In genomic region chr5:93245280-93245679, GRCm38 (mm10) we compare ENCODE assay signal across 19 mouse cellular contexts. TPM values are rescaled to one million over a fixed set of nuclear protein-coding genes. Genes with fewer than 3 reads are reported as not detected.
"Had no signal": no experiment of that assay in that cellular context is flagged by ENCODE, and none has a peak within 500 bp of the region (broad histone marks: within the 10 kb centered on the region; RNA-seq: fewer than 3 reads in every experiment).

No protein-coding gene starts in this region.

- H3K9ac ChIP-seq: lung, embryonic 14.5 days; midbrain, embryonic 12.5 days; neural tube, embryonic 12.5 days had no signal

- H3K4me2 ChIP-seq: lung, embryonic 14.5 days; midbrain, embryonic 12.5 days; neural tube, embryonic 12.5 days had no signal

- DNase-seq: lung, adult 18-20 months; lung, postnatal 10 days; lung, postnatal 4 days; midbrain, embryonic 14.5 days; retina, postnatal 1 day; right cerebral cortex, adult 18-20 months; right cerebral cortex, postnatal 25 days; right cerebral cortex, postnatal 4 days; spleen, adult 18-20 months; thymus, adult 18-20 months; thymus, postnatal 14 days; thymus, postnatal 36 days had no signal

- H3K36me3 ChIP-seq: midbrain, embryonic 10.5 days; midbrain, embryonic 12.5 days; neural tube, embryonic 12.5 days had no signal

- H3K27ac ChIP-seq: midbrain, embryonic 10.5 days; midbrain, embryonic 12.5 days; neural tube, embryonic 12.5 days had no signal

- ATAC-seq: midbrain, embryonic 16.5 days had no signal

- H3K4me1 ChIP-seq: midbrain, embryonic 10.5 days; midbrain, embryonic 12.5 days; neural tube, embryonic 12.5 days had no signal

- H3K27me3 ChIP-seq: midbrain, embryonic 12.5 days; neural tube, embryonic 12.5 days had no signal

- H3K9me3 ChIP-seq: midbrain, embryonic 10.5 days; midbrain, embryonic 12.5 days; neural tube, embryonic 12.5 days had no signal

- H3K4me3 ChIP-seq: midbrain, embryonic 10.5 days; midbrain, embryonic 12.5 days; myocyte; neural tube, embryonic 12.5 days had no signal

RNA-seq across cellular contexts. Expression of gene 2010109A12Rik, which starts 39.0 kb away (rescaled TPM):
- polyA plus RNA-seq: myocyte; small intestine, adult 2 months had no signal
